Mouse (Mus musculus) heart, postnatal 0 days (tissue): Measurements from ENCODE around the gene Slc26a11. TPM values are rescaled to one million over a fixed set of nuclear protein-coding genes. Genes with fewer than 3 reads are reported as not detected.
A peak's percentile ranks its signal among the peaks of the same experiment; 100 is the strongest.

Source experiments
- ATAC-seq: fragments of 200-750 bp; cut with Nextera tagmentation; 2 replicates; pipeline ENCODE4 v1.8.0; 2017; ENCODE audit warnings: low read depth, moderate number of reproducible peaks, moderate library complexity; ENCODE audit not compliant: insufficient read depth
- DNase-seq: peaks from one replicate; pipeline ENCODE4 v3.0.0-alpha.2; 2016; ENCODE audit warnings: low spot score
- H3K27ac ChIP-seq: fragments of 300-500 bp; sonication (generic); 2 replicates; pipeline ENCODE4 v1.5.1; 2014; ENCODE audit warnings: low read depth, mild to moderate bottlenecking
- H3K27me3 ChIP-seq: fragments of 300-500 bp; sonication (generic); 2 replicates; pipeline ENCODE4 v1.6.1; 2014; ENCODE audit warnings: low read length, mixed read lengths; ENCODE audit not compliant: control insufficient read depth, insufficient read depth
- H3K36me3 ChIP-seq: fragments of 300-500 bp; sonication (generic); replicated peaks from 2 replicates; pipeline ENCODE4 v1.6.1; 2014; ENCODE audit warnings: low read length, mixed read lengths; ENCODE audit not compliant: control insufficient read depth, insufficient read depth
- H3K4me1 ChIP-seq: fragments of 300-500 bp; sonication (generic); 2 replicates; pipeline ENCODE4 v1.6.1; 2014; ENCODE audit warnings: antibody characterized with exemption; ENCODE audit not compliant: control insufficient read depth, insufficient read depth
- H3K4me2 ChIP-seq: fragments of 300-500 bp; sonication (generic); 2 replicates; pipeline ENCODE4 v1.6.1; 2014; ENCODE audit warnings: low read depth, mild to moderate bottlenecking, low read length, moderate library complexity
- H3K4me3 ChIP-seq: fragments of 300-500 bp; sonication (generic); 2 replicates; pipeline ENCODE4 v1.5.1; 2014; ENCODE audit warnings: low read depth, low read length
- H3K9ac ChIP-seq: fragments of 300-500 bp; sonication (generic); replicated peaks from 2 replicates; pipeline ENCODE4 v1.6.1; 2014; ENCODE audit warnings: low read depth, low read length, mixed read lengths
- H3K9me3 ChIP-seq: fragments of 300-500 bp; sonication (generic); replicated peaks from 2 replicates; pipeline ENCODE4 v1.6.1; 2016; ENCODE audit warnings: low read length; ENCODE audit not compliant: control insufficient read depth
- CTCF ChIP-seq: IDR thresholded peaks from 2 replicates; pipeline ENCODE4 v1.5.1; 2016; ENCODE audit warnings: antibody characterized with exemption, control low read depth, low read depth
- EP300 ChIP-seq: IDR thresholded peaks from 2 replicates; pipeline ENCODE4 v1.6.1; 2016; ENCODE audit warnings: antibody characterized with exemption, low read depth
- WGBS: fragments of 180-500 bp; shearing (Covaris S2); extraction: QIAGEN DNeasy Blood & Tissue Kit; methylation state at CpG from one replicate; pipeline ENCODE4 v1.1.7; 2014; 5-methylcytosine and 5-hydroxymethylcytosine counted together
- microRNA counts: library from miRNA; unstranded; fragments of <30 nt; microRNA quantifications from one replicate; lab custom pipeline; 2015
- microRNA-seq: library from miRNA; unstranded; fragments of <30 nt; microRNA quantifications from one replicate; pipeline ENCODE4, GENCODE M21; 2016
- polyA plus RNA-seq: library from polyadenylated mRNA; unstranded; fragments of >200 nt; fragmentation: Nextera tagmentation; extraction: Ambion mirVana; gene quantifications from 2 replicates; pipeline ENCODE4 v1.2.1, GENCODE M21; 2015
- total RNA-seq: library from RNA; depleted of rRNA; stranded (reverse); fragments of >200 nt; gene quantifications from 2 replicates; pipeline ENCODE4 v1.2.3, GENCODE M21; 2014; ENCODE audit warnings: low replicate concordance; rRNA removed

Slc26a11 gene
- total and polyA plus RNA-seq, 2 experiments from 2014 or later: 4.0 to 5.2 TPM

DNA sequence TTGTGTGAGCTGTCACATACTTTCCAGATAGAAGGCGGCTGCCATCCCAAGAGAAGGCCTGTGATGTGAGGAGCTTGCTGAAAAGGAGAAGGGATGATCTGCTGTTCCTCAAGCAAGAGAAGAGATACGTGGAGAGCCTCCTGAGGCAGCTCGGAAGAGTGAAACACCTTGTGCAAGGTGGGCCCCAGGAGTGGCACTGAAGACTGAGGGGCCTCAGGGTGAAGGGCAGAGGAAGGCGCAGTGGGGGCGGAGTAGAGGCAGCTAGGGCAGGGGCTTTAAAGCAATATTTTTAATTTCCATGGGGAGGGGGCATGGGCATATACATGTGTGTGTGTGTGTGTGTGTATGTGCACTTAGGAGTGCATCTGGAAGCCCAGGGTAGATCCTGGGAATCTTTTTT is 72.6 kb downstream of the Slc26a11 start:
- WGBS: 70% methylated on average over 5 of the region's 5 CpGs

GRCm38 (mm10) chr11:119428649-119429136 is 73.3 kb downstream of the Slc26a11 start:
- no peak overlapping the region; the same call in 1 of the 2 replicates for H3K27ac ChIP-seq
- peaks cover 8% of the 10 kb centered on the region for H3K4me1 ChIP-seq
- H3K9ac ChIP-seq: no peak overlapping the region
- H3K4me3 ChIP-seq: peak overlapping the region; percentile 22
- no peaks in the 10 kb centered on the region for H3K9me3 ChIP-seq
- peak; percentile 47; the same call in 1 of the 2 replicates for ATAC-seq
- TF ChIP-seq CTCF: no peak
- no peak for TF ChIP-seq EP300
- WGBS: 3% methylated on average over 32 of the region's 35 CpGs
- DNase-seq: peak; percentile 30
- no peaks in the 10 kb centered on the region for H3K27me3 ChIP-seq
- H3K36me3 ChIP-seq: peaks cover 89% of the 10 kb centered on the region
- H3K4me2 ChIP-seq: peak overlapping the region; percentile 52

More for the DNA sequence above, 72.6 kb downstream of the Slc26a11 start:
- H3K4me3 ChIP-seq: no peak overlapping the region
- H3K4me1 ChIP-seq: peaks cover 8% of the 10 kb centered on the region
- no peak for TF ChIP-seq EP300
- TF ChIP-seq CTCF: no peak
- H3K36me3 ChIP-seq: peaks cover 89% of the 10 kb centered on the region
- peak overlapping the region; percentile 52; the same call in 1 of the 2 replicates for H3K4me2 ChIP-seq
- H3K27ac ChIP-seq: no peak overlapping the region; the same call in 1 of the 2 replicates
- no peak overlapping the region for H3K9ac ChIP-seq
- H3K27me3 ChIP-seq: no peaks in the 10 kb centered on the region
- H3K9me3 ChIP-seq: no peaks in the 10 kb centered on the region
- ATAC-seq (no peak), DNase-seq (no peak)

MicroRNAs encoded within 50 kb of the gene (microRNA counts, 519-probe panel; counts per million panel counts)
- microRNA mmu-miR-1932 (lab: Ali Mortazavi, UCI): not detected

Small RNA genes lying within 50 kb of the gene (microRNA-seq; reads per million reads assigned to microRNA genes)
- gene Mir1932: 0.71 reads per million

Other genes starting within 250 kb of the Slc26a11 start
- gene Tbc1d16, start 127.1 kb upstream of the Slc26a11 start, total RNA-seq: 46.4 and 50.8 TPM in 2 replicates
- gene Tbc1d16, start 127.1 kb upstream of the Slc26a11 start, polyA plus RNA-seq: 12.4 and 12.9 TPM in 2 replicates
- gene Ccdc40, start 127.0 kb upstream of the Slc26a11 start, total RNA-seq: 0.39 TPM in 1 of 2 replicates, not detected in the other
- 0.62 and 0.68 TPM in 2 replicates for gene Ccdc40, start 127.0 kb upstream of the Slc26a11 start, polyA plus RNA-seq
- 91.1 and 158 TPM in 2 replicates for gene Gaa, start 87.7 kb upstream of the Slc26a11 start, total RNA-seq
- 51.8 and 56.3 TPM in 2 replicates for gene Gaa, start 87.7 kb upstream of the Slc26a11 start, polyA plus RNA-seq
- 156 and 157 TPM in 2 replicates for gene Eif4a3, start 55.5 kb upstream of the Slc26a11 start, total RNA-seq
- gene Eif4a3, start 55.5 kb upstream of the Slc26a11 start, polyA plus RNA-seq: 197 and 212 TPM in 2 replicates
- gene Card14, start 47.8 kb upstream of the Slc26a11 start, total RNA-seq: 0.66 and 1.2 TPM in 2 replicates
- gene Card14, start 47.8 kb upstream of the Slc26a11 start, polyA plus RNA-seq: 0.41 and 0.48 TPM in 2 replicates
- 3.1 and 14.8 TPM in 2 replicates for gene Sgsh, start within 50 bp of the Slc26a11 start, total RNA-seq
- 4.7 and 6.5 TPM in 2 replicates for gene Sgsh, start within 50 bp of the Slc26a11 start, polyA plus RNA-seq
- 36.7 and 45.4 TPM in 2 replicates for gene Rnf213, start 37.5 kb downstream of the Slc26a11 start, total RNA-seq
- gene Rnf213, start 37.5 kb downstream of the Slc26a11 start, polyA plus RNA-seq: 3.4 and 4.5 TPM in 2 replicates
- 10.2 and 15.0 TPM in 2 replicates for gene Endov, start 135.8 kb downstream of the Slc26a11 start, total RNA-seq
- 6.4 and 7.4 TPM in 2 replicates for gene Endov, start 135.8 kb downstream of the Slc26a11 start, polyA plus RNA-seq
- gene Nptx1, start 192.2 kb downstream of the Slc26a11 start, total RNA-seq: 0.81 and 1.6 TPM in 2 replicates
- 0.23 TPM in 2 replicates for gene Nptx1, start 192.2 kb downstream of the Slc26a11 start, polyA plus RNA-seq
- 33.9 and 39.8 TPM in 2 replicates for gene Rptor, start 247.3 kb downstream of the Slc26a11 start, total RNA-seq
- gene Rptor, start 247.3 kb downstream of the Slc26a11 start, polyA plus RNA-seq: 4.8 and 4.9 TPM in 2 replicates